Mouse (Mus musculus) embryonic facial prominence, embryonic 14.5 days (tissue): ENCODE results near the gene Epb41. TPM values are rescaled to one million over a fixed set of nuclear protein-coding genes. Genes with fewer than 3 reads are reported as not detected.

Experiments used
- ATAC-seq: fragments of 200-750 bp; cut with Nextera tagmentation; 2 replicates; pipeline ENCODE4 v1.8.0; 2017; ENCODE audit warnings: low read depth, moderate number of reproducible peaks, moderate TSS enrichment
- DNase-seq: peaks from one replicate; pipeline ENCODE4 v3.0.0-alpha.2; 2015; ENCODE audit warnings: low spot score
- H3K27ac ChIP-seq: fragments of 300-500 bp; sonication (generic); replicated peaks from 2 replicates; pipeline ENCODE4 v1.5.1; 2014; ENCODE audit warnings: low read depth, mild to moderate bottlenecking, low read length, moderate library complexity
- H3K27me3 ChIP-seq: fragments of 300-500 bp; sonication (generic); replicated peaks from 2 replicates; pipeline ENCODE4 v1.6.1; 2014; ENCODE audit warnings: low read length; ENCODE audit not compliant: control insufficient read depth, insufficient read depth
- H3K36me3 ChIP-seq: fragments of 300-500 bp; sonication (generic); 2 replicates; pipeline ENCODE4 v1.6.1; 2014; ENCODE audit warnings: low read length, mixed read lengths; ENCODE audit not compliant: control insufficient read depth, insufficient read depth
- H3K4me1 ChIP-seq: fragments of 300-500 bp; sonication (generic); 2 replicates; pipeline ENCODE4 v1.6.1; 2014; ENCODE audit warnings: antibody characterized with exemption, low read length; ENCODE audit not compliant: control insufficient read depth, insufficient read depth
- H3K4me2 ChIP-seq: fragments of 300-500 bp; sonication (generic); 2 replicates; pipeline ENCODE4 v1.6.1; 2014; ENCODE audit warnings: low read depth, mild to moderate bottlenecking, low read length, moderate library complexity, mixed read lengths
- H3K4me3 ChIP-seq: fragments of 300-500 bp; sonication (generic); 2 replicates; pipeline ENCODE4 v1.5.1; 2014; ENCODE audit warnings: low read depth, mild to moderate bottlenecking, low read length
- H3K9ac ChIP-seq: fragments of 300-500 bp; sonication (generic); 2 replicates; pipeline ENCODE4 v1.6.1; 2014; ENCODE audit warnings: low read depth, mild to moderate bottlenecking, low read length, moderate library complexity, mixed read lengths
- H3K9me3 ChIP-seq: fragments of 300-500 bp; sonication (generic); 2 replicates; pipeline ENCODE4 v1.6.1; 2016; ENCODE audit warnings: low read length; ENCODE audit not compliant: control insufficient read depth
- WGBS: fragments of 180-500 bp; shearing (Covaris S2); extraction: QIAGEN DNeasy Blood & Tissue Kit; methylation state at CpG from one replicate; pipeline ENCODE4 v1.1.7; 2014; 5-methylcytosine and 5-hydroxymethylcytosine counted together
- polyA plus RNA-seq: library from polyadenylated mRNA; unstranded; fragments of >200 nt; fragmentation: Nextera tagmentation; extraction: Ambion mirVana; gene quantifications from 2 replicates; pipeline ENCODE4 v1.2.1, GENCODE M21; 2014

The Epb41 gene
- polyA plus RNA-seq, 1 experiment from 2014 or later, result 65.1 TPM

- H3K9me3 ChIP-seq, result no peaks in the 10 kb centered on the region
- H3K27ac ChIP-seq, result no peak overlapping the region
- no peak overlapping the region for H3K9ac ChIP-seq
- peaks cover 32% of the 10 kb centered on the region for H3K36me3 ChIP-seq
- WGBS, result 65% methylated on average over 3 of the region's 3 CpGs
- DNase-seq, result no peak
- no peak overlapping the region for H3K4me2 ChIP-seq
- ATAC-seq, result no peak
- no peaks in the 10 kb centered on the region for H3K4me1 ChIP-seq
- H3K27me3 ChIP-seq, result no peaks in the 10 kb centered on the region
- no peak overlapping the region for H3K4me3 ChIP-seq
Observed at GRCm38 (mm10) chr4:131993792-131994191, 81.3 kb downstream of the Epb41 start.

GRCm38 (mm10) chr4:131982881-131983538 is 92.1 kb downstream of the Epb41 start:
- no peak overlapping the region for H3K4me3 ChIP-seq
- peak; percentile 61 for DNase-seq
- peaks cover 44% of the 10 kb centered on the region for H3K36me3 ChIP-seq
- H3K27ac ChIP-seq, result no peak overlapping the region; the same call in 1 of the 2 replicates
- no peak overlapping the region for H3K9ac ChIP-seq
- no peaks in the 10 kb centered on the region for H3K4me1 ChIP-seq
- peak; percentile 33; the same call in 1 of the 2 replicates for ATAC-seq
- no peaks in the 10 kb centered on the region for H3K27me3 ChIP-seq
- H3K4me2 ChIP-seq, result no peak overlapping the region
- WGBS, result 15% methylated on average over 4 of the region's 4 CpGs
- no peaks in the 10 kb centered on the region for H3K9me3 ChIP-seq

- DNase-seq (no peak), ATAC-seq (no peak)
- H3K27ac ChIP-seq, result no peak overlapping the region
- peaks cover 45% of the 10 kb centered on the region for H3K36me3 ChIP-seq
- no peaks in the 10 kb centered on the region for H3K9me3 ChIP-seq
- no peak overlapping the region for H3K4me2 ChIP-seq
- no peak overlapping the region for H3K9ac ChIP-seq
- H3K4me3 ChIP-seq, result no peak overlapping the region
- H3K27me3 ChIP-seq, result no peaks in the 10 kb centered on the region
- H3K4me1 ChIP-seq, result no peaks in the 10 kb centered on the region
Observed at GRCm38 (mm10) chr4:131981755-131982154, 93.4 kb downstream of the Epb41 start.

GRCm38 (mm10) chr4:131977201-131977600 is 97.9 kb downstream of the Epb41 start:
- ATAC-seq, result peak; percentile 68; the same call in 1 of the 2 replicates
- no peaks in the 10 kb centered on the region for H3K27me3 ChIP-seq
- DNase-seq, result peak; percentile 77
- H3K4me1 ChIP-seq, result no peaks in the 10 kb centered on the region
- H3K4me2 ChIP-seq, result no peak overlapping the region
- no peaks in the 10 kb centered on the region for H3K9me3 ChIP-seq
- no peak overlapping the region for H3K27ac ChIP-seq
- H3K4me3 ChIP-seq, result no peak overlapping the region
- WGBS, result 20% methylated on average over 4 of the region's 4 CpGs
- H3K9ac ChIP-seq, result no peak overlapping the region
- peaks cover 71% of the 10 kb centered on the region for H3K36me3 ChIP-seq

- no peak overlapping the region for H3K4me3 ChIP-seq
- no peaks in the 10 kb centered on the region for H3K27me3 ChIP-seq
- H3K36me3 ChIP-seq, result peaks cover 64% of the 10 kb centered on the region
- no peaks in the 10 kb centered on the region for H3K4me1 ChIP-seq
- H3K27ac ChIP-seq, result no peak overlapping the region
- DNase-seq (no peak), ATAC-seq (no peak)
- no peak overlapping the region for H3K4me2 ChIP-seq
- H3K9ac ChIP-seq, result no peak overlapping the region
- 83% methylated on average over 7 of the region's 7 CpGs for WGBS
- no peaks in the 10 kb centered on the region for H3K9me3 ChIP-seq
Observed at GRCm38 (mm10) chr4:131970244-131970853, 104.8 kb downstream of the Epb41 start.

- no peaks in the 10 kb centered on the region for H3K9me3 ChIP-seq
- H3K36me3 ChIP-seq, result peaks cover 63% of the 10 kb centered on the region
- no peak overlapping the region for H3K4me2 ChIP-seq
- 76% methylated on average over 2 of the region's 2 CpGs for WGBS
- ATAC-seq (peak; percentile 62), DNase-seq (peak; percentile 54)
- H3K9ac ChIP-seq, result no peak overlapping the region
- H3K4me1 ChIP-seq, result no peaks in the 10 kb centered on the region
- H3K27ac ChIP-seq, result no peak overlapping the region
- no peaks in the 10 kb centered on the region for H3K27me3 ChIP-seq
- H3K4me3 ChIP-seq, result no peak overlapping the region
Observed at GRCm38 (mm10) chr4:131968873-131969272, 106.2 kb downstream of the Epb41 start.

- Histone ChIP-seq H3K4me2 (no peak overlapping the region), H3K36me3 (peaks cover 33% of the 10 kb centered on the region), H3K27ac (no peak overlapping the region), H3K9me3 (no peaks in the 10 kb centered on the region), H3K4me1 (no peaks in the 10 kb centered on the region), H3K27me3 (no peaks in the 10 kb centered on the region), H3K9ac (no peak overlapping the region), H3K4me3 (no peak overlapping the region)
- ATAC-seq, result no peak
- 79% methylated on average over 3 of the region's 3 CpGs for WGBS
- no peak for DNase-seq
Observed at GRCm38 (mm10) chr4:131957161-131957560, 118.0 kb downstream of the Epb41 start.

- Histone ChIP-seq H3K9me3 (no peaks in the 10 kb centered on the region), H3K4me1 (no peaks in the 10 kb centered on the region), H3K9ac (no peak overlapping the region), H3K36me3 (peaks cover 19% of the 10 kb centered on the region; the same call in 1 of the 2 replicates), H3K27me3 (no peaks in the 10 kb centered on the region), H3K27ac (no peak overlapping the region), H3K4me2 (no peak overlapping the region), H3K4me3 (no peak overlapping the region)
- 78% methylated on average over 8 of the region's 8 CpGs for WGBS
- ATAC-seq (no peak), DNase-seq (no peak)
Observed at GRCm38 (mm10) chr4:131950657-131951056, 124.5 kb downstream of the Epb41 start.

- H3K4me1 ChIP-seq, result no peaks in the 10 kb centered on the region
- no peak for DNase-seq
- H3K9ac ChIP-seq, result no peak overlapping the region
- no peak overlapping the region for H3K27ac ChIP-seq
- ATAC-seq, result no peak
- H3K4me2 ChIP-seq, result no peak overlapping the region
- H3K4me3 ChIP-seq, result no peak overlapping the region
- no peaks in the 10 kb centered on the region for H3K9me3 ChIP-seq
- peaks cover 15% of the 10 kb centered on the region; the same call in 1 of the 2 replicates for H3K36me3 ChIP-seq
- no peaks in the 10 kb centered on the region for H3K27me3 ChIP-seq
- WGBS, result 57% methylated on average over 5 of the region's 5 CpGs
Observed at GRCm38 (mm10) chr4:131949903-131950302, 125.2 kb downstream of the Epb41 start.
